Mouse (Mus musculus): ENCODE data around the gene Catsper4. TPM values are rescaled to one million over a fixed set of nuclear protein-coding genes. Genes with fewer than 3 reads are reported as not detected.

The Catsper4 gene
- total and polyA plus RNA-seq, 3 experiments: not detected

DNA sequence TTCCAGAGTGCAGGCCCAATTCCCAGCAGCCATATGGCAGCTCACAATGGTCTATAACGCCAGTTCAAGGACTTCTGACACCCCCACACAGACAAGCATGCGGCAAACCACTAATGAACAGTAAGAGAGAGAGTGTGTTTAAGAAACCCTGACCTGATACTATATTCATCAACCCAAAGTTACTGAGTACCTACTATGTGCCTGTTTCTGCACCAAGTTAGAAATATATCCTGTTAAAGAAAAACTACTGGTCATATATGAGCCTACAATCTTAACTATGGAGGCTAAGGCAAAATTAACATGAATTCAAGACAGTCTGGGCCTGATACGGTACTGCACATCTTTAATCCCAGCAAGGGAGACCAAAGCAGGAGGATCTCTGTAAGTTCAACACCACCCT lies 41.6 kb downstream of the Catsper4 start:
- Histone ChIP-seq H3K36me3 (replicated peaks in 1 of 2; ENCODE audit: control insufficient read depth in 1 of 2, insufficient read depth in 1 of 2, low read length in 1 of 2) (peaks cover 8 to 33% of the 10 kb centered on the region in 2 experiments), H3K4me1 (ENCODE audit: control insufficient read depth in 1 of 2, insufficient read depth in 2 of 2) (peaks cover 0 to 17% of the 10 kb centered on the region in 2 experiments; a peak in 3 of 4 replicates), H3K27ac (ENCODE audit: insufficient read depth, low read depth) (no peak overlapping the region), H3K9ac (ENCODE audit: insufficient read depth, low read depth) (peak overlapping the region; percentile 85), H3K9me3 (replicated peaks; ENCODE audit: low read length) (no peaks in the 10 kb centered on the region), H3K4me2 (ENCODE audit: insufficient read depth, low read depth, poor library complexity, severe bottlenecking) (peak overlapping the region; percentile 83), H3K79me2 (replicated peaks; ENCODE audit: control insufficient read depth, extremely low read depth, insufficient read depth, poor library complexity, severe bottlenecking) (peaks cover 17% of the 10 kb centered on the region), H3K27me3 (replicated peaks) (no peaks in the 10 kb centered on the region), H3K4me3 (replicated peaks in 1 of 3; ENCODE audit: low read depth in 2 of 3, low read length in 2 of 3, poor library complexity in 1 of 3) (peak overlapping the region in 2 of 3 experiments; percentile 68 to 79)
- in situ Hi-C loops (cut with MboI; ENCODE audit: low pct_ligation_motif_present, low pct_unique_long_range_greater_than_20kb, low sequenced_read_pairs) (loop anchor here (5.0 to 10.0 kb wide), 2 partner anchors 42 to 51 kb away; partner anchors contain the start of gene Catsper4), dilution Hi-C loops (cut with MboI; ENCODE audit: extremely low pct_ligation_motif_present, extremely low pct_unique_long_range_greater_than_20kb, low sequenced_read_pairs) (no loop called here)
- DNase-seq (ENCODE audit: extremely low read depth): no peak
- TF ChIP-seq USF1 (IDR thresholded peaks at IDR 0.05; ENCODE audit: low read depth, low read length): no peak
- TF ChIP-seq ZKSCAN1 (IDR thresholded peaks at IDR 0.05; ENCODE audit: borderline replicate concordance, low read depth, low read length): peak; percentile 58
- TF ChIP-seq SIN3A (IDR thresholded peaks at IDR 0.05; ENCODE audit: low read length): 0 out of 2 replicates have a peak, but pooled peaks have one; percentile 31

DNA sequence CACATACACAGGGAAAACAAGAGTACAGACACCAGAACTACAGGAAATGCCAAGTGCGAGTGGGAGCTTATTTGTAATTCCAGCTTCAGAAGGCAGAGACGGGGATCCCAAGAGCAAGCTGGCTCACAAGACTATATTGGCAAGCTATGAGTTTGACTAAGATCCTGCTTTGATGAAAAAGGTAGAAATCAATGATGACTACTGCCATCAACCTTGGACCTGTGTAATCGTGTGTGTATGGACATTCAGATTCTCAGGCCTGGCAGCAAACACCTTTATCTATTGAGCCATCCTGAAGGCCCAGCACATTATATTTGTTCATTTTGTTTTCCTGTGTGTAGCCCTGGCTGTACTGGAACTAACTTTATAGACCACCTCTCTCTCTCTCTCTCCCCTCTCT lies 43.5 kb downstream of the Catsper4 start:
- dilution Hi-C loops (cut with MboI; ENCODE audit: extremely low pct_ligation_motif_present, extremely low pct_unique_long_range_greater_than_20kb, low sequenced_read_pairs) (no loop called here), in situ Hi-C loops (cut with MboI; ENCODE audit: low pct_ligation_motif_present, low pct_unique_long_range_greater_than_20kb, low sequenced_read_pairs) (loop anchor here (10.0 kb wide), 1 partner anchor 49 kb away; no protein-coding TSS in a partner anchor)
- Histone ChIP-seq H3K4me1 (ENCODE audit: control insufficient read depth in 1 of 2, insufficient read depth in 2 of 2) (peaks cover 0 to 26% of the 10 kb centered on the region in 2 experiments; a peak in 3 of 4 replicates), H3K36me3 (replicated peaks in 1 of 2; ENCODE audit: control insufficient read depth in 1 of 2, insufficient read depth in 1 of 2, low read length in 1 of 2) (peaks cover 8 to 42% of the 10 kb centered on the region in 2 experiments), H3K27me3 (replicated peaks) (no peaks in the 10 kb centered on the region), H3K9ac (ENCODE audit: insufficient read depth, low read depth) (no peak overlapping the region), H3K4me3 (replicated peaks in 1 of 3; ENCODE audit: low read depth in 2 of 3, low read length in 2 of 3, poor library complexity in 1 of 3) (no peak overlapping the region), H3K79me2 (replicated peaks; ENCODE audit: control insufficient read depth, extremely low read depth, insufficient read depth, poor library complexity, severe bottlenecking) (peaks cover 17% of the 10 kb centered on the region), H3K27ac (ENCODE audit: insufficient read depth, low read depth) (no peak overlapping the region), H3K9me3 (replicated peaks; ENCODE audit: low read length) (no peaks in the 10 kb centered on the region), H3K4me2 (ENCODE audit: insufficient read depth, low read depth, poor library complexity, severe bottlenecking) (no peak overlapping the region)
- no peak for DNase-seq (ENCODE audit: extremely low read depth)
- TF ChIP-seq RAD21 (IDR thresholded peaks at IDR 0.05; ENCODE audit: low read depth, low read length): no peak
- TF ChIP-seq KAT2A (IDR thresholded peaks at IDR 0.05; ENCODE audit: insufficient replicate concordance, low read length): no peak
- TF ChIP-seq MYC (IDR thresholded peaks at IDR 0.05; ENCODE audit: low read depth, low read length): no peak
- TF ChIP-seq MEF2A (IDR thresholded peaks at IDR 0.05; ENCODE audit: borderline replicate concordance, low read depth, low read length): no peak
- TF ChIP-seq PAX5 (IDR thresholded peaks at IDR 0.05; ENCODE audit: low read length): no peak
- no peak for TF ChIP-seq E2F4 (IDR thresholded peaks at IDR 0.05; ENCODE audit: insufficient replicate concordance, low read depth, low read length)
- no peak for TF ChIP-seq SMC3 (IDR thresholded peaks at IDR 0.05; ENCODE audit: low read depth, low read length)

DNA sequence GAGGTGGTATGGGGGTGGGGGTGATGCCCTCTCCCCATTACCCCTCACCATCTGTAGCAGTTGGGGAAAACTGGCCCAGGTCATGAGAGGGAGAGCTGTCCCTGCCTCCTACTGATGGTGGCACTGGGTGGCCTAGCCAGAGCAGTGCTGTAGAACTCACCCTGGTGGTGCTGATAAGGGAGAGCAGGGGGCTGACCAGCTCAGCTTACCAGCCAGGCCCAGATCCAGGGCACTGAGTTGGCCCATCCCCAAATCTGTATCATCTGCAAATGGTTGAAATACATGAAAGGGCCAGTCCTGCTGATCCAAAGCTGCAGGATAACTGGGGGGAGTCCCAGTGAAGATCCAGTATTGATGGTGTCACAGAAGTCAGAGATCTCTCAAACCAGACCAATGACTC lies 45.4 kb downstream of the Catsper4 start:
- Histone ChIP-seq H3K4me2 (ENCODE audit: insufficient read depth, low read depth, poor library complexity, severe bottlenecking) (no peak overlapping the region), H3K4me1 (ENCODE audit: control insufficient read depth in 1 of 2, insufficient read depth in 2 of 2) (peaks cover 0 to 36% of the 10 kb centered on the region in 2 experiments; a peak in 3 of 4 replicates), H3K4me3 (replicated peaks in 1 of 3; ENCODE audit: low read depth in 2 of 3, low read length in 2 of 3, poor library complexity in 1 of 3) (no peak overlapping the region), H3K27ac (ENCODE audit: insufficient read depth, low read depth) (no peak overlapping the region), H3K9ac (ENCODE audit: insufficient read depth, low read depth) (no peak overlapping the region), H3K36me3 (replicated peaks in 1 of 2; ENCODE audit: control insufficient read depth in 1 of 2, insufficient read depth in 1 of 2, low read length in 1 of 2) (peaks cover 8 to 44% of the 10 kb centered on the region in 2 experiments), H3K79me2 (replicated peaks; ENCODE audit: control insufficient read depth, extremely low read depth, insufficient read depth, poor library complexity, severe bottlenecking) (peaks cover 17% of the 10 kb centered on the region), H3K9me3 (replicated peaks; ENCODE audit: low read length) (no peaks in the 10 kb centered on the region), H3K27me3 (replicated peaks) (no peaks in the 10 kb centered on the region)
- in situ Hi-C loops (cut with MboI; ENCODE audit: low pct_ligation_motif_present, low pct_unique_long_range_greater_than_20kb, low sequenced_read_pairs): loop anchor here (10.0 kb wide), 1 partner anchor 47 kb away; no protein-coding TSS in a partner anchor
- TF ChIP-seq CTCF (conservative IDR thresholded peaks at IDR 0.05 in 1 of 2, IDR thresholded peaks at IDR 0.05 in 1 of 2; ENCODE audit: low read depth in 2 of 2, low read length in 2 of 2): peak in 1 of 2 experiments; percentile 49; a peak in 2 of 4 replicates
- no peak for TF ChIP-seq HCFC1 (IDR thresholded peaks at IDR 0.05; ENCODE audit: low read depth, low read length)
- TF ChIP-seq CHD2 (IDR thresholded peaks at IDR 0.05; ENCODE audit: low read length): no peak
- TF ChIP-seq IRF4 (IDR thresholded peaks at IDR 0.05; ENCODE audit: low read depth, low read length): no peak
- no peak for TF ChIP-seq POLR2AphosphoS2 (IDR thresholded peaks at IDR 0.05; ENCODE audit: low read depth, low read length)
- no peak for TF ChIP-seq NRF1 (IDR thresholded peaks at IDR 0.05; ENCODE audit: low read depth, low read length)
- no peak for TF ChIP-seq ZNF384 (IDR thresholded peaks at IDR 0.05; ENCODE audit: low read depth, low read length)
- TF ChIP-seq BHLHE40 (IDR thresholded peaks at IDR 0.05; ENCODE audit: low read depth, low read length): no peak
- TF ChIP-seq PAX5 (IDR thresholded peaks at IDR 0.05; ENCODE audit: low read length): no peak
- peak; percentile 4; the same call in 1 of the 2 replicates for TF ChIP-seq SMC3 (IDR thresholded peaks at IDR 0.05; ENCODE audit: low read depth, low read length)
- TF ChIP-seq JUND (conservative IDR thresholded peaks at IDR 0.05; ENCODE audit: low read depth, low read length): no peak
- no peak for TF ChIP-seq MAFK (IDR thresholded peaks at IDR 0.05; ENCODE audit: insufficient replicate concordance, low read length)
- no peak for TF ChIP-seq KAT2A (IDR thresholded peaks at IDR 0.05; ENCODE audit: insufficient replicate concordance, low read length)
- TF ChIP-seq SIN3A (IDR thresholded peaks at IDR 0.05; ENCODE audit: low read length): no peak
- TF ChIP-seq E2F4 (IDR thresholded peaks at IDR 0.05; ENCODE audit: insufficient replicate concordance, low read depth, low read length): no peak
- TF ChIP-seq JUN (IDR thresholded peaks at IDR 0.05; ENCODE audit: insufficient read depth, low read depth, low read length): no peak
- no peak for TF ChIP-seq RCOR1 (conservative IDR thresholded peaks at IDR 0.05; ENCODE audit: low read depth, low read length)
- dilution Hi-C loops (cut with MboI; ENCODE audit: extremely low pct_ligation_motif_present, extremely low pct_unique_long_range_greater_than_20kb, low sequenced_read_pairs): no loop called here
- no peak for DNase-seq (ENCODE audit: extremely low read depth)
